Mouse (Mus musculus) kidney, adult 2 months (tissue): Measurements from ENCODE around the gene Sema6b.
"Not testable (repeated sequence)": the region's sequence is repeated elsewhere in the genome, so short reads cannot be mapped to it uniquely, and the experiment has no call there.

Source experiments
- CTCF ChIP-seq: fragments of 200-500 bp; conservative IDR thresholded peaks from 2 replicates; pipeline ENCODE4 v1.5.1; 2011; ENCODE audit warnings: low read depth, mild to moderate bottlenecking, control low read depth, low read length, moderate library complexity, mixed read lengths; ENCODE audit not compliant: insufficient read depth, insufficient read length
- POLR2A ChIP-seq: fragments of 200-500 bp; IDR thresholded peaks from one replicate; pipeline ENCODE4 v1.6.1; 2011; ENCODE audit warnings: low read depth, low read length, control low read depth

- TF ChIP-seq POLR2A, CTCF: not testable (repeated sequence)
Observed at GRCm38 (mm10) chr17:56104821-56105220, 35.3 kb downstream of the Sema6b start.
